Mouse (Mus musculus) myocyte (in vitro differentiated cells): ENCODE measurements at regions not wholly inside any gene's neighbourhood (a gene's known extent, or its start where the extent isn't known, plus 50 kb on each side); places are given as distances from the start of the nearest gene placed in this dataset.
A peak's percentile ranks its signal among the peaks of the same experiment; 100 is the strongest.

Experiments used
- H3K27me3 ChIP-seq: one replicate; pipeline ENCODE4 v1.6.1; 2011; ENCODE audit not compliant: control insufficient read depth, insufficient read depth, insufficient read length
- H3K36me3 ChIP-seq: one replicate; pipeline ENCODE4 v1.6.1; 2011; ENCODE audit not compliant: control insufficient read depth, insufficient read depth
- H3K4me2 ChIP-seq: one replicate; pipeline ENCODE4 v1.6.1; 2011; ENCODE audit warnings: low read depth, control low read depth
- H3K4me3 ChIP-seq: one replicate; pipeline ENCODE4 v1.5.1; 2011; ENCODE audit warnings: mild to moderate bottlenecking, control low read depth, moderate library complexity
- H3K79me2 ChIP-seq: one replicate; pipeline ENCODE4 v1.6.1; 2011; ENCODE audit not compliant: control insufficient read depth, insufficient read depth
- H3ac ChIP-seq: one replicate; pipeline ENCODE4 v1.6.1; 2011; ENCODE audit not compliant: control insufficient read depth, insufficient read length
- CEBPB ChIP-seq: IDR thresholded peaks from 2 replicates; pipeline ENCODE4 v1.6.1; 2011; ENCODE audit warnings: mild to moderate bottlenecking, moderate library complexity; ENCODE audit not compliant: poor library complexity, insufficient read depth, severe bottlenecking
- E2F4 ChIP-seq: IDR thresholded peaks from one replicate; pipeline ENCODE4 v1.6.1; 2011; ENCODE audit warnings: mild to moderate bottlenecking, control low read depth, moderate library complexity; ENCODE audit not compliant: insufficient read depth
- MAX ChIP-seq: IDR thresholded peaks from one replicate; pipeline ENCODE4 v1.6.1; 2011; ENCODE audit warnings: low read depth, mild to moderate bottlenecking, control low read depth
- MYOD1 ChIP-seq, 3 experiments: IDR thresholded peaks; one replicate each; pipeline ENCODE4 v1.6.1; 2011; ENCODE audit warnings: control low read depth in 2 of 3, low read depth in 2 of 3, mild to moderate bottlenecking in 2 of 3, moderate library complexity in 1 of 3; ENCODE audit not compliant: insufficient read length in 2 of 3, control insufficient read depth in 1 of 3
- MYOG ChIP-seq, 3 experiments: IDR thresholded peaks; one replicate each; pipeline ENCODE4 v1.6.1; 2011; ENCODE audit warnings: control low read depth in 2 of 3, low read depth in 2 of 3, mild to moderate bottlenecking in 2 of 3; ENCODE audit not compliant: insufficient read length in 2 of 3, control insufficient read depth in 1 of 3, insufficient read depth in 1 of 3
- POLR2A ChIP-seq: IDR thresholded peaks from one replicate; pipeline ENCODE4 v1.6.1; 2011; ENCODE audit warnings: low read depth, mild to moderate bottlenecking, control low read depth, moderate library complexity; ENCODE audit not compliant: insufficient read length
- POLR2AphosphoS2 ChIP-seq: IDR thresholded peaks from one replicate; pipeline ENCODE4 v1.6.1; 2011; ENCODE audit warnings: low read depth, control low read depth; ENCODE audit not compliant: insufficient read length
- REST ChIP-seq: IDR thresholded peaks from one replicate; pipeline ENCODE4 v1.6.1; 2011; ENCODE audit warnings: mild to moderate bottlenecking, control low read depth, moderate library complexity; ENCODE audit not compliant: insufficient read depth, insufficient read length
- SRF ChIP-seq: IDR thresholded peaks from one replicate; pipeline ENCODE4 v1.6.1; 2011; ENCODE audit warnings: low read depth; ENCODE audit not compliant: control insufficient read depth, insufficient read length
- TCF12 ChIP-seq: IDR thresholded peaks from one replicate; pipeline ENCODE4 v1.6.1; 2011; ENCODE audit warnings: mild to moderate bottlenecking, control low read depth; ENCODE audit not compliant: poor library complexity, insufficient read depth, severe bottlenecking
- TCF3 ChIP-seq: IDR thresholded peaks from one replicate; pipeline ENCODE4 v1.6.1; 2011; ENCODE audit warnings: low read depth, control low read depth; ENCODE audit not compliant: insufficient read length
- USF1 ChIP-seq: IDR thresholded peaks from one replicate; pipeline ENCODE4 v1.6.1; 2011; ENCODE audit warnings: low read depth, mild to moderate bottlenecking, control low read depth, moderate library complexity

GRCm38 (mm10) chr19:14293172-14293571 lies 304.7 kb downstream of the Tle4 start:
- no peak overlapping the region for H3K4me2 ChIP-seq
- no peaks in the 10 kb centered on the region for H3K79me2 ChIP-seq
- H3K36me3 ChIP-seq: no peaks in the 10 kb centered on the region
- no peak overlapping the region for H3K4me3 ChIP-seq
- TF ChIP-seq MYOG (IDR thresholded peaks at IDR 0.05; ENCODE audit: control insufficient read depth in 1 of 3, insufficient read depth in 1 of 3, insufficient read length in 2 of 3, low read depth in 2 of 3) (no peak), USF1 (peak; percentile 66), E2F4 (no peak)
- no peak overlapping the region for H3ac ChIP-seq
- no peaks in the 10 kb centered on the region for H3K27me3 ChIP-seq

- Histone ChIP-seq H3K36me3 (no peaks in the 10 kb centered on the region), H3K79me2 (no peaks in the 10 kb centered on the region), H3K4me2 (no peak overlapping the region), H3K4me3 (no peak overlapping the region), H3K27me3 (no peaks in the 10 kb centered on the region), H3ac (no peak overlapping the region)
- TF ChIP-seq TCF3: no peak
- TF ChIP-seq POLR2A: no peak
- no peak for TF ChIP-seq USF1
- TF ChIP-seq MYOG (IDR thresholded peaks at IDR 0.05; ENCODE audit: control insufficient read depth in 1 of 3, insufficient read depth in 1 of 3, insufficient read length in 2 of 3, low read depth in 2 of 3): no peak
- TF ChIP-seq POLR2AphosphoS2: no peak
- TF ChIP-seq MYOD1 (IDR thresholded peaks at IDR 0.05; ENCODE audit: control insufficient read depth in 1 of 3, insufficient read length in 2 of 3, low read depth in 2 of 3): no peak
- TF ChIP-seq E2F4: no peak
- no peak for TF ChIP-seq REST
- no peak for TF ChIP-seq MAX
- TF ChIP-seq SRF: no peak
- no peak for TF ChIP-seq CEBPB
- TF ChIP-seq TCF12: no peak
Observed at GRCm38 (mm10) chr19:14301176-14301943, 296.5 kb downstream of the Tle4 start.

GRCm38 (mm10) chr19:14314301-14314700 lies 283.6 kb downstream of the Tle4 start:
- Histone ChIP-seq H3K79me2 (no peaks in the 10 kb centered on the region), H3K4me3 (no peak overlapping the region), H3K27me3 (no peaks in the 10 kb centered on the region), H3K36me3 (no peaks in the 10 kb centered on the region), H3K4me2 (peak overlapping the region; percentile 2), H3ac (no peak overlapping the region)
- no peak for TF ChIP-seq POLR2AphosphoS2
- no peak for TF ChIP-seq USF1
- TF ChIP-seq TCF3: no peak
- no peak for TF ChIP-seq MYOD1 (IDR thresholded peaks at IDR 0.05; ENCODE audit: control insufficient read depth in 1 of 3, insufficient read length in 2 of 3, low read depth in 2 of 3)
- no peak for TF ChIP-seq CEBPB
- no peak for TF ChIP-seq SRF
- TF ChIP-seq POLR2A: no peak
- TF ChIP-seq MAX: no peak
- TF ChIP-seq TCF12: no peak
- TF ChIP-seq E2F4: no peak
- no peak for TF ChIP-seq MYOG (IDR thresholded peaks at IDR 0.05; ENCODE audit: control insufficient read depth in 1 of 3, insufficient read depth in 1 of 3, insufficient read length in 2 of 3, low read depth in 2 of 3)
- TF ChIP-seq REST: no peak

- TF ChIP-seq TCF12 (no peak), MYOG (IDR thresholded peaks at IDR 0.05; ENCODE audit: control insufficient read depth in 1 of 3, insufficient read depth in 1 of 3, insufficient read length in 2 of 3, low read depth in 2 of 3) (no peak), POLR2A (no peak), TCF3 (no peak), MAX (no peak), POLR2AphosphoS2 (no peak), REST (no peak), USF1 (no peak), SRF (no peak), MYOD1 (IDR thresholded peaks at IDR 0.05; ENCODE audit: control insufficient read depth in 1 of 3, insufficient read length in 2 of 3, low read depth in 2 of 3) (no peak), CEBPB (no peak), E2F4 (no peak)
- Histone ChIP-seq H3K36me3 (no peaks in the 10 kb centered on the region), H3ac (no peak overlapping the region), H3K27me3 (no peaks in the 10 kb centered on the region), H3K79me2 (no peaks in the 10 kb centered on the region), H3K4me2 (no peak overlapping the region), H3K4me3 (no peak overlapping the region)
Observed at GRCm38 (mm10) chr19:14319677-14320191, 278.1 kb downstream of the Tle4 start.
